Comparison of ENCODE assay signal across 7 mouse cellular contexts in genomic region chr4:46657116-46657515, GRCm38 (mm10). TPM values are rescaled to one million over a fixed set of nuclear protein-coding genes. Genes with fewer than 3 reads are reported as not detected.
A peak's percentile ranks its signal among the peaks of the same experiment; 100 is the strongest.
DNase-seq lines count a peak whose midpoint lies in the region; ATAC-seq and TF ChIP-seq lines count a peak whose summit lies in the region.

No protein-coding gene starts in this region.

- peak; percentile 90 for ATAC-seq in common myeloid progenitor, adult 5-6 weeks (replicated peaks; ENCODE audit: low read depth, poor library complexity, severe bottlenecking)
- ATAC-seq in liver, postnatal 0 days: no peak

- peak; percentile 9; the same call in 1 of the 2 replicates for TF ChIP-seq CTCF in testis, adult 2 months (IDR thresholded peaks at IDR 0.05; ENCODE audit: control insufficient read depth, insufficient read depth, insufficient replicate concordance, low read depth, low read length)
- TF ChIP-seq CTCF in liver, postnatal 0 days (IDR thresholded peaks at IDR 0.05; ENCODE audit: low read depth): peak; percentile 88

- no peak overlapping the region for H3K9ac ChIP-seq in liver, postnatal 0 days (replicated peaks)

- DNase-seq in testis, postnatal 14 days (ENCODE audit: low spot score): no peak
- DNase-seq in adrenal gland, adult 2 months: peak; percentile 51
- DNase-seq in induced T-regulatory cell, adult 2 months (ENCODE audit: low read depth): peak; percentile 91
- peak; percentile 83 for DNase-seq in liver, postnatal 0 days
- DNase-seq in right cerebral cortex, postnatal 10 days (ENCODE audit: low spot score in 2 of 2): peak; percentile 66 to 84

- H3K4me2 ChIP-seq in liver, postnatal 0 days (ENCODE audit: low read depth, low read length): no peak overlapping the region

- no peak overlapping the region for H3K4me3 ChIP-seq in testis, adult 2 months (ENCODE audit: control insufficient read depth, low read depth, low read length)
- H3K4me3 ChIP-seq in liver, postnatal 0 days (ENCODE audit: low read depth, low read length): no peak overlapping the region

- no peaks in the 10 kb centered on the region for H3K27me3 ChIP-seq in testis, adult 2 months (ENCODE audit: control insufficient read depth, insufficient read depth, low read length)
- no peaks in the 10 kb centered on the region for H3K27me3 ChIP-seq in liver, postnatal 0 days (ENCODE audit: insufficient read depth, low read length)

- H3K36me3 ChIP-seq in testis, adult 2 months (ENCODE audit: control insufficient read depth, insufficient read depth, low read length): no peaks in the 10 kb centered on the region
- no peaks in the 10 kb centered on the region for H3K36me3 ChIP-seq in liver, postnatal 0 days (replicated peaks; ENCODE audit: insufficient read depth, low read length)

- no peaks in the 10 kb centered on the region for H3K4me1 ChIP-seq in testis, adult 2 months (ENCODE audit: control insufficient read depth, insufficient read depth, low read length)
- no peaks in the 10 kb centered on the region for H3K4me1 ChIP-seq in liver, postnatal 0 days (ENCODE audit: insufficient read depth)

- no peak overlapping the region for H3K27ac ChIP-seq in testis, adult 2 months (ENCODE audit: control insufficient read depth, insufficient read depth, low read depth, low read length)
- H3K27ac ChIP-seq in liver, postnatal 0 days (ENCODE audit: low read depth): no peak overlapping the region

- TF ChIP-seq POLR2A in testis, adult 2 months (IDR thresholded peaks at IDR 0.05; ENCODE audit: control insufficient read depth, low read depth, low read length): no peak

- no peaks in the 10 kb centered on the region for H3K9me3 ChIP-seq in liver, postnatal 0 days (ENCODE audit: low read length)

- no peak for TF ChIP-seq EP300 in liver, postnatal 0 days (IDR thresholded peaks at IDR 0.05; ENCODE audit: low read depth)

- 5% methylated on average over 5 of the region's 5 CpGs for WGBS in liver, postnatal 0 days (ENCODE audit: insufficient replicate concordance)

RNA-seq across cellular contexts. Expression of gene Tbc1d2, which starts 7.1 kb away (rescaled TPM):
- polyA plus RNA-seq in testis, adult 2 months (2012; rRNA removed): 6.9 and 10.7 TPM in 2 replicates
- 1 to 10 TPM; 1.4 to 5.1 TPM for total RNA-seq in adrenal gland, adult 2 months (2021)
- 3.4 and 7.0 TPM in 2 replicates for polyA plus RNA-seq in adrenal gland, adult 2 months (2012; rRNA removed)
- total RNA-seq in common myeloid progenitor, adult 5-6 weeks (2017): 4.1 and 5.3 TPM in 2 replicates
- polyA plus RNA-seq in liver, postnatal 0 days (2015; fragmentation: Nextera tagmentation; extraction: Ambion mirVana): 0.75 and 0.83 TPM in 2 replicates

RNA-seq across cellular contexts. Expression of gene Coro2a, which starts 55.1 kb away (rescaled TPM):
- 139 and 175 TPM in 2 replicates for polyA plus RNA-seq in testis, adult 2 months (2012; rRNA removed)
- total RNA-seq in adrenal gland, adult 2 months (2021): 1 to 10 TPM; 2.2 to 2.8 TPM
- polyA plus RNA-seq in adrenal gland, adult 2 months (2012; rRNA removed): 8.7 and 12.4 TPM in 2 replicates
- total RNA-seq in common myeloid progenitor, adult 5-6 weeks (2017): 47.3 and 61.3 TPM in 2 replicates
- 1.7 and 2.2 TPM in 2 replicates for polyA plus RNA-seq in liver, postnatal 0 days (2015; fragmentation: Nextera tagmentation; extraction: Ambion mirVana)

Comparison
In these comparisons a context has a peak if more than half of its experiments do, and no peak if none do; other contexts are left out.
1. RNA of gene Coro2a, which starts 55.1 kb away (polyA plus RNA-seq): 139 to 175 TPM in testis, adult 2 months; 8.7 to 12.4 TPM in adrenal gland, adult 2 months and 1.7 to 2.2 TPM in liver, postnatal 0 days; every median in the first group is over 10 times any median in the second.